Mouse (Mus musculus): Measurements from ENCODE around the gene Nrros.

DNA sequence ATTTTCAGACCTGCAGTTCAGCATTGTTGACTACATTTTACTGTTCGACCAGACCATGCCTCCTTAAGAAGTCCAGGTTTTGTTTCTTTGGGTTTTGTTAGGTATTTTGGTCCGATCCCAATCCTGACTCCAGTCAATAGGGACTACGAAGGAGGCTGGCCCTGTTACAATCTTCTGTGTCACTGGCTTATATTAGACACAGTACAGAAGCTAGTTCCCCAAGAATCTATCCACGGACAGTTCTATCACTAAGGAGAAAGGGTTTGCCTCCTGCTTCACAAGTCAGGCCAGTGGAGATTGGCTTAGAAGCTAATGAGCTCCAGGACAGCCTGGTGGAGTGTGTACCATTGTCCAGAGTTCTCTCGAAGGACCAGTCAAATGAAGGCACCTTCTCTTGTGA, 1.5 kb downstream of the Nrros start:
- no peak for TF ChIP-seq CTCF (IDR thresholded peaks at IDR 0.05; ENCODE audit: borderline replicate concordance, extremely low read depth, insufficient read depth, insufficient read length)
- no peak for TF ChIP-seq POLR2A (IDR thresholded peaks at IDR 0.05; ENCODE audit: borderline replicate concordance, extremely low read depth, insufficient read depth, insufficient read length, poor library complexity, severe bottlenecking)
